Mouse (Mus musculus): ENCODE measurements around the gene Col23a1.

Gene Col23a1

DNA sequence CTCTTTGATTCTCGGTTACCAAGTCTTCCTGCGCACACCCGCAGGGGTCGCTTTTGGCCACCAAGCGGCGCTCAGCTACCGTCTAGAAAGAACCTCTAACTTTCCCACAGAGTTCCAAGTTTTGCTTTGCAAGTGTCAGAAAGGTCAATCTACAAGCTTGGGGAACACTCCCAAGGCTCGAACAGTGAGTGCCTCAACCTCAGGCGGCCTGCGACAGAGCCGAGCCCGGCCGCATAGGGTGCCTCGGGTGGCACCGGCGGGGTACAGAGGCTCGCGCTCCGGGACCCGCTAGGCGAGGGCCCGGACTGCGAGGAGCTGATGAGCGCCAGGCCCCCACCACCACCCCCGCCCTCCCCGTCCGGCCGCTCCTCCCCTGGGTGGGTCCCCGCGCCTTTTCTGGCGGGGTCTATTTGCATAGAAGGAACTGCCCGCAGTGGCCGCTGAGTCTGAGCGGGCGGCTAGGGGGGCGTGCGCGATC, at the start of gene Col23a1:
Gene Col23a1, plus strand, starts transcription at position 357 of the 478 bp plus-strand sequence.
- peak; percentile 5 for DNase-seq (ENCODE audit: extremely low read depth, low read depth, low spot score)

DNA sequence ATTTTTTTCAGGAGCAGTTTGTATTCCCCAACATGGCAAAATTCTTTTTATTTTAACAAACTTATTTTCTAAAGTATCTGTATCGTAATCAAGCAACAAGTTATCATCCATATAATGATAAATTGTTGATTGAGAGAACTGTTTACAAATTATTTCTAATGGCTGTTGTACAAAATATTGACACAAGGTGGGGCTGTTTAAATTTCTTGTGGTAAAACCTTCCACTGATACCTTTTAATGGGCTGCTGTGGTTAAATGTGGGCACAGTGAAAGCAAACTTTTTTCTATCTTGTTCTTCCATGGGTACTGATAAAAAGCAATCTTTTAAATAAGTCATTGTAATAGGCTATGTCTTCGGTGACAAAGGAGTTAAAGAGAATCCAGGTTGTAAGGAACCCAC, 46.8 kb upstream of the Col23a1 start:
- DNase-seq (ENCODE audit: extremely low read depth, low read depth, low spot score), result no peak

- no peak for DNase-seq (ENCODE audit: extremely low read depth, low read depth, low spot score)
Measured at GRCm38 (mm10) chr11:51257006-51257405, 32.7 kb upstream of the Col23a1 start.

DNA sequence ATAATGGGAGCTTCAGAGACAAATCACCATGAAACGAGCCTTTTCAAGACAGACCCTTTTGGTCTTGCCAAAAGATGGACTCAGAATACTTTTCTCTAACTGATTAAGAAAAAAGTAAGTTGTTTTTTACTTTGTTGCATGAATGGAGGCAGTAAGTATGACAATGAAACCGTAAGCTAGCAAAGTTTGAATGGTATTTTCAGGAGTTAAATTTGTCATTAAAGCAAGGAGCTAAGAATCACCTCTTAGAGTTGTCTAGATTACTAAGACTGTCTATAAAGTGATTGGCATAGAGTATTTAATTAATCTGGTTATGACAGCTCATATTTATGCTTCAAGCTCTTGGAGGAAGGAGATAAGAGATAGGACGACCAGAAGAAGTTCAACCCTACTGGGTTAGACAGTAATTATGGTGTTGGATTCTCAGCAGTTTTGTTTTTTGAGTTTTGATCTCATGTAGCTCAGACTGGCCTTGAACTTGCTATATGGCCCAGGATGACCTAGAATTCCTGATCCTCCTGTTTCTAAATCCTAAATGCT, 28.0 kb upstream of the Col23a1 start, which contains the start of gene Clk4:
Gene Clk4, plus strand, starts transcription at position 51 of the 540 bp plus-strand sequence.
- DNase-seq (ENCODE audit: extremely low read depth, low read depth, low spot score), result no peak

GRCm38 (mm10) chr11:51262342-51263285, 27.1 kb upstream of the Col23a1 start, which contains the start of gene BC049762:
Gene BC049762 (minus strand): TSS chr11:51263046.
- peak; percentile 51 for DNase-seq (ENCODE audit: extremely low read depth, low read depth, low spot score)

DNA sequence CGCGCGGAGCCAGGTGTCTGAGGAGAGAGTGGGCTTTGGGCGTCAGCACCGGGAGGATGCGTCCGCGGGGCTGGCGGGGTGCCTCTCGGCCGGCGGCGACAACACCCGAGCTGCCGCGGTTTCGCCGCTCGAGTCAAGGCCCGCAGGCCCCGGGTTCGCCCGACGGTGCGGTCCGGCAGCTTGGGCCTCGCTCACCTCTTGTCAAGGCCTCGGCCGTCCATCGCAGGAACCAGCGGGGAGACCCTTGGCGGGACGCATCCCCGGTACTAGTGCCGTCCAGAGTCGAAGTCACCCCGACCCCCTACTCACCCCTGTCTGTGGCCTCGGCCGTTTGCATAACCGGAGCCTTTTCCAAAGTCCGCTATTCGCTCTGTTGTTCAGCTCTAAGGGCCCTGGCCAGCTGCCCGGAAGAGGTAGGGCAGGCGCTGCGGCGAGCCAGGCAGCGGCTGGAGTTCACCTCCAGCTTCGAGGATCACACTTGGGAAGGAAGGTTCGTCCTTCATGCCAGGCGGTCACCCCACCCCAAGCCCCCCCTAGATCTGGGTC, 26.4 kb upstream of the Col23a1 start:
- DNase-seq (ENCODE audit: extremely low read depth, low read depth, low spot score), result no peak

DNA sequence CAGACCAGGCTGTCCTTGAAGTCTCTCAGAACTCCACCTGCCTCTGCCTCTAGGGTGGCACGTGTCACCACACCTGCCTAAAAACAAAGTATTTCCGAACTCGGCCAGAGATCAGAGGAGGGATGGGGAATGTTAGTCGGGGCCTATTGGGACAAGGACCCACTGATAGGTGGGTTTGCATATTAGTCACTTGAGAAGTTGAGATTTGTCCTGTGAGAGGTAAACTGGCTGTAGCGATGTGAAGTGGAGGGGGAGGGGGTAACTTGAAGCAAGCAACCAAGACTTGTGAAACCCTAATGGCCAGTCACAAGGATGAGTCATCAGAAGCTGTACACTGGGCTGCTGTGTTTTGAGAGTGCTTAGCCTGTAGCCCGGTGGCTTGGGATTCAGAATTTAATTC, 25.4 kb upstream of the Col23a1 start:
- no peak for DNase-seq (ENCODE audit: extremely low read depth, low read depth, low spot score)

DNA sequence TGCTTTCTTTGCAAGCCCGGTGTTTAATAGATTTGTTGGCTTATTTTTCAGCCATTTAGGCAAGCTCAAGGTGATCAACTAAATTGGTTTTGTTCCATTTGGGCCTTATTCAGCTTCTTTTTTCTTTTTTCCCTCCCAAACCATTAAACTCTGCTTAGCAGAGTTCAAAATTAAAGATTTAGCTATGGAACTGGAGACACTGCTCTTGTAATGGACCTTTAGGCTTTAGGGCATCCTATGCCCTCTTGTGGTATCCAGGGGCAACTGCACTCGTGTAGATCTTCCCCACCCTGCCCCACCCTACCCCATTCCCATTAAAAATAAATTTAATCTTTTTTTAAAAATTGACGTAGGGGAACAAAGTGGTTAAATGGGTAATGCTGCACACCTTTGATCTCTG, 24.4 kb upstream of the Col23a1 start:
- DNase-seq (ENCODE audit: extremely low read depth, low read depth, low spot score), result no peak

GRCm38 (mm10) chr11:51274418-51274817, 15.3 kb upstream of the Col23a1 start:
- no peak for DNase-seq (ENCODE audit: extremely low read depth, low read depth, low spot score)

DNA sequence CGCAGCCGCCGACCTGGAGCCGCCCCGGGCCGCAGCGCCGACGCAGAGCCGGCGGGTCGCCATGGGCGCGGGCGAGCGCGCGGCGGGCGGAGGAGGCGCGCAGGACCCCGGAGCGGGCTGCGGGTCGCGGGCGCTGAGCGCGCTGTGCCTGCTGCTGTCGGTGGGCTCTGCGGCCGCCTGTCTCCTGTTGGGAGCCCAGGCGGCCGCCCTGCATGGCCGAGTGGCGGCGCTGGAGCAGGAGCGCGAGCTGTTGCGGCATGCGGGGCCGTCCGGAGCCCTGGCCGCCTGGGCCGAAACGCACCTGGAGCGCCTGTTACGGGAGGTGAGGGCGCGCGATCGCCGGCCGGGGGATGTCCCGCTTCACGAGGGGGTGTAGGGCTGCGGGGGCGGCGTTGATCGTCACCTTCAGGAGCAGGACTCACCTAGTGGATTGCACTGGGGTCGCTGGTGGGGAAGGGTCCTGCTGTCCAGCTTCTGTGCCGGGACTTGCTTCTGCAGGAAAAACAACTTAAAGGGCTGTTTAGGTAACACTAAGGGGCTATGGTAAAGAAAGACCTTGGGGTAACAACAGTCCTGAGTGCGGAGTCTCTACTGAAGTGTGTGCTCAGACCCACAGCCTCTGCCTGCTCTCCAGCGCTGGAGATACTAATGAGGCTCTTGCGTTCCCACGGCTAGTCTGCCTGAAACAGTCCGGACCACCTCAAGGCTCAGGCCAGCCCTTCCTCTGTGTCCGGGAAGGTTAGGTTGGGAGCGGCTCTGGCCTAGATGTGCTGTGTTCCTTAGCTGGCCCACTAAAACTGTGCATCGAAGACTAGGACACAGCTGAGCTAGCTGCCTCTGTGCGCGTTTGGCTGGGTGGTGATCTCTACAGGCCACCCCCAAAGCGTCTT, 591 bp downstream of the Col23a1 start:
- no peak for DNase-seq (ENCODE audit: extremely low read depth, low read depth, low spot score)

GRCm38 (mm10) chr11:51293956-51294530, 4.3 kb downstream of the Col23a1 start:
- DNase-seq (ENCODE audit: extremely low read depth, low read depth, low spot score), result peak; percentile 47

DNA sequence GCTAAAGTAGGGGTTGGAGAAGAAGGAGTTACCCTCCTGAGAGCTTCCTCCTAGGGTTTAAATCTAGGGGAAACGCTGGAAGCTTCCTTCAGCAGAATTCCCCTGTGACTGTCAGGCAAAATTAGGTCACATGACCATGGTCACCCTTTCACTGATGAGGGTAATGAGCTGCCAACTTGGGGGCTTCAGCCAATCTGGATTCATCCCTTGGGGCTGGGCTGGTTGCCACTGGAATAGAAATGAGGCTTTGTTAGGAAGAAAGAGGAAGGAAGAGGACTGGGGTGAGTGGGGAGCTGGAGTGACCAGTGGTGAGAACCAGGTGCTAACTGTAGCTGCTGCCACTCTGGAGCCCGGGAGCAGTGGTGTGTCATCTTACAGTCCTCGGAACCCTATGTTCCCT, 6.0 kb downstream of the Col23a1 start:
- DNase-seq (ENCODE audit: extremely low read depth, low read depth, low spot score), result no peak

DNA sequence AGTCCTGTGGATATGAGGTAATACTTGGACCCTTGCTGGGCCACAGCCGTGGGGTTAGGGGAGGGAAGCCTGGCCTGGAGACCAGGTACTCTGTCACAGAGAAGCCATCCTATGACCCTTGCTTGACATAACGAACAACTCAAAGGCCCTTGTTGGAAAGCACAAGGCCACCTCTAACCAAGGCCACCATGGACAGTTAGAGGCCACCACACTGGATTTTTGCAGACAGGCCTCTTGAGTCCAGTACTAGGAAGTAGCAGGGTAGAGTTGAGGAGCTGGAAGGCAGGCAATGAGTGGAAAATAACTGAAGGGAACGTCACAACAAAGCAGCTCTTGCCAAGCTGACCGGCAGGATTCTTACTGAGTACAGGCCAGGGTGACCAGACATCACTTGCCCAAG, 9.0 kb downstream of the Col23a1 start:
- no peak for DNase-seq (ENCODE audit: extremely low read depth, low read depth, low spot score)

DNA sequence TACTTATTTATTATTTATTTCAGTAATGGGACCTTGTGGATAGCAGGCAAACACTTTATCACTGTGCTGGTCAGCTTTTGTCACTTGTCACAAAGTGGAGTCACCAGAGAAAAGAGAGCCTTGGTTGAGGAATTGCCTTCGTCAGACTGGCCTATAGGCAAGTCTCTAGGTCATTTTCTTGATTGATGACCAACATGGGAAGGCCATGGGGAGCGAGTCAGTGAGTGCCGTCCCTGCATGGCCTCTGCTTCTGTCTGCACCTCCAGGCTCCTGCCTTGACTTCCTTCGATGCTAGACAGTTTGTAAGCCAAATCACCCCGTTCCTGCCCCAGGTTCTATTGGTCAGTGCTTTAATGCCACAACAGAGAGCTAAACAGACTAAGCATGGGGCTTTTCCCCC, 12.7 kb downstream of the Col23a1 start:
- no peak for DNase-seq (ENCODE audit: extremely low read depth, low read depth, low spot score)

- DNase-seq (ENCODE audit: extremely low read depth, low read depth, low spot score), result no peak
Measured at GRCm38 (mm10) chr11:51303981-51304553, 14.3 kb downstream of the Col23a1 start.

DNA sequence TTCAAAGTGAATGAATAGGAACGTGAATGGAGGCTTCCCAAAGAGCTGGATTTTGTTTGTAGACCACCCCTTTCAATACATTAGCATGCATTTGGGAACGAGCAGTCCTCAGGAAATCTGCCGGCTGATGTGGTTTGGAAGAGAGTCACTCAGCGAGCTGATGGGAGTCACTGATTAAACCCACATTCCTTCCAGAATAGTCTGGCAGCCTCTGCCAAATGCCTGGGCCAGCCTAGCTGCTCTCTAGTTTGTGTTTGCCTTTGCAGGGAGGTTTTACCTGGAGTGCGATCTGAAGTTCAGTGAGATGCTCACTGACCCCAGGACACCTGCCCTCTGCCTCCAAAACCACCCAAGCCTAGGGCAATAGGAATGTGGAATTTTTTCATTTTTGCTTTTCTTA, 18.6 kb downstream of the Col23a1 start:
- no peak for DNase-seq (ENCODE audit: extremely low read depth, low read depth, low spot score)

- no peak for DNase-seq (ENCODE audit: extremely low read depth, low read depth, low spot score)
Measured at GRCm38 (mm10) chr11:51311846-51312245, 22.1 kb downstream of the Col23a1 start.

DNA sequence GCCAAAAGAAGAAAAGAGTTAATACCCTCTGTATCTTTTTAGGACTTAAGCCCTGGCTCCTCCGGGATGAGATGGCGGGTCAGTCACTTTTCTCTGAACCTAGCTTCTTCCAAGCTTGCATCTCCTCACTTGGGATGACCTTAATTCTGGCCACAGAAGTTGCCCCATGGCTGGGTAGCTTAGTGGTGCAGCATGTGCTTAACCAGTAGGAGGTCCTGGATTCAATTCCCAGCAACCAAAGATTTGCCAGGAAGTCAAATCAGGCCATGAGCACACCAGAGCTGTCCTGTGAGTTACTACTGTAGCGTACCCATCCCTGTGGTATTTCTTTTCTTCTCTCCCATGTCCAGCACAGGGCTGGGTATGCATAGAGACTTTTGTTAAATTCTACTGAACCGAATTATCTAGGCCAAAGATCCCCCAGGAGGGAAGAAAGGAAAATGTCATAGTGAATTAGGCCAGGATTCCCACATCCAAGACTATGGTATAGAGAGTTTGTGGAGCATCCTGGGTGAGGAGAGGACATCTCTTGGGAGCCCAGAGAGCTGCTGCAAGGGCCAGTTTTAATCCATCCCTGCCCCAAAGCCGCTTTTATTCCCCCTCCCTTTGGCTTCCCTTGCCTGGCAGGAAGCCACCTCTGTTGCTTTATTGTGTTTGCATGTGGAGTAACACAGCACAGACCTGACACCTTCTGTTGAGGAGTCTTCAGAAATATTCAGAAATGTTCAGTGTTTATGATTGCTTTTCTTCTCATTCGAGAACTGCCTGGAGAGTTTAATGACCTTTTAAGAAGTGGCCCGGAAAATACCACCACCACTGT, 26.5 kb downstream of the Col23a1 start:
- no peak for DNase-seq (ENCODE audit: extremely low read depth, low read depth, low spot score)

DNA sequence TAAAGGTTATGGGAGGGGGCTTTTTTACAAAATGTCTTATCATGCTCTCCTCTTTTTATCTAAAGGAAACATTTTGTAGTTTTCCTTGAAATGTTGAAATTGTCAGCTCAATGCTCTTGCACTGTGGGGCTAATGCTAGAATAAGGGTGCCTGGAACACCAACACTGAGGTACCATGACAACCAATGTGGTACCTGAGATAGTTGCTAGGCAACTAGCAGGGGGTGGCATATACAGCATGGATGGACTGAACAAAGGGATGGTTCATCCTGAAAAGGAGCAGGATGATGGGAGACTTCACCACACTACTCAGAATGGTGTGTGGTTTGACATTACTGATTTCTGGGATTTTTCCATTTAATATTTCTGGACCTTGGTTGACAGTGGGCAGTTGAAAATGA, 30.9 kb downstream of the Col23a1 start:
- no peak for DNase-seq (ENCODE audit: extremely low read depth, low read depth, low spot score)

All from fat pad, adult 2 months (tissue).